Mouse (Mus musculus): ENCODE data around the gene Cavin3. TPM values are rescaled to one million over a fixed set of nuclear protein-coding genes. Genes with fewer than 3 reads are reported as not detected.

Gene Cavin3
- polyA plus RNA-seq, 1 experiment = 0.96 TPM

DNA sequence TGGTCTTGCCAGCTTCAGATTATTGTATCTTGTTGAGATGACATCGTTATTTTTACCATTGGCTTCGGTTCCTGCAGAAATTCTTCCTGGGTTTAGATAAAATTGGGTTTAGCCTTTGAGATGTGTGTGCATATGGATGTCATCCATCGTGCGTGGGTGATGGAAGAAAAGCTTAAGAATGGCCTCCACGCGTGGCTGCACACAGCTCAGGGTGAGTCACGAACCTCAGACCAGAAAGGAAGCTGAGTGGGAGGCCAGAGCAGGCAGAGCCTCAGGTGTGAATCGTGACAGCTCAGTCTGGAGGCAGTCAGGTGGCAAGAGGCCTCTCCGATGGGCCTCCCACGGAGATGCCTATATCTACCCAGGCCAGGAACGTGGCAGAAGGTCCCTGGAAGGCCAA, 37.2 kb upstream of the Cavin3 start:
- no peaks in the 10 kb centered on the region for H3K27me3 ChIP-seq (ENCODE audit: control insufficient read depth, insufficient read depth, low read length, poor library complexity, severe bottlenecking)
- no peaks in the 10 kb centered on the region for H3K9me3 ChIP-seq (replicated peaks; ENCODE audit: control insufficient read depth, insufficient read depth, low read length, poor library complexity, severe bottlenecking)
- no peaks in the 10 kb centered on the region for H3K36me3 ChIP-seq (ENCODE audit: control insufficient read depth, insufficient read depth, low read length, poor library complexity, severe bottlenecking)
- H3K4me1 ChIP-seq (ENCODE audit: control insufficient read depth, insufficient read depth, low read length) = no peaks in the 10 kb centered on the region
- H3K4me3 ChIP-seq (ENCODE audit: low read depth, low read length) = no peak overlapping the region
- no peak overlapping the region for H3K27ac ChIP-seq (ENCODE audit: insufficient read depth, low read length)
- TF ChIP-seq POLR2A (IDR thresholded peaks at IDR 0.05; ENCODE audit: insufficient read depth, low read length) = no peak
- no peak for TF ChIP-seq EP300 (IDR thresholded peaks at IDR 0.05; ENCODE audit: insufficient read depth, low read depth, low read length)
- TF ChIP-seq CTCF (IDR thresholded peaks at IDR 0.05; ENCODE audit: low read depth, low read length) = no peak
- H3K9ac ChIP-seq (ENCODE audit: low read depth, poor library complexity, severe bottlenecking) = no peak overlapping the region

DNA sequence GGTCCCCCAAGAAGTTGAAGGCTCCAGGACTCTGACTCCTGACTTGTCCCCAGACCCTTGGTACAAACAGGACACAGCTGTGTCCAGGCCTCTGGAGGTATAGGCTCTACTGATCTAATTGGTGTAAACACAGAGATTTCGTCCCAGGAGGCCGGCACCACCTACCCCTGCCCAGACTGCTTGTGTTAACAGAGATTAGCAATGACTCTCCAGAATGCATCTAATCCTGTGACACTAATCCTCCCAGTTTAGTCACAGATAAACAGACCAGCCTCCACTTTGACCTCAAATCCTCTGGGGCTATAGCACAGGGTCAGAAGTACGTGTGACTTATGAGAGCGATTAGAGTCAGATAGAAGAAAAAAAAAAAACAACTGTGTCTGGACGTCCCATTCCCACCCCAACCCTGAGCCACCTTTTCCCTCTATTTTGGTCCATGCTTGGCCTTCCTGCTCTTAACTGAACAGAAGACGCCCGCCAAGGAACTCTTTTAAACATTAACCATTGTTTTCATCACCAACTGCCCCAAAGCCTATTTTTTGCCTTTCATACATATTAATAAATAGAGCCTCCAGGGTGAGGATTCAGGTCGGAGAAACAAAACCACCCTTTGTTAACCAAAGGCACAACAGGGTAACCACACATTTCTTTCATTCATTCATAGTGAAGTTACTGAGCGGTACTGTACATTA, 34.7 kb upstream of the Cavin3 start:
- Histone ChIP-seq H3K9ac (ENCODE audit: low read depth, poor library complexity, severe bottlenecking) (no peak overlapping the region), H3K27ac (ENCODE audit: insufficient read depth, low read length) (no peak overlapping the region), H3K27me3 (ENCODE audit: control insufficient read depth, insufficient read depth, low read length, poor library complexity, severe bottlenecking) (no peaks in the 10 kb centered on the region), H3K4me1 (ENCODE audit: control insufficient read depth, insufficient read depth, low read length) (no peaks in the 10 kb centered on the region), H3K4me3 (ENCODE audit: low read depth, low read length) (no peak overlapping the region), H3K36me3 (ENCODE audit: control insufficient read depth, insufficient read depth, low read length, poor library complexity, severe bottlenecking) (no peaks in the 10 kb centered on the region), H3K9me3 (replicated peaks; ENCODE audit: control insufficient read depth, insufficient read depth, low read length, poor library complexity, severe bottlenecking) (no peaks in the 10 kb centered on the region)
- TF ChIP-seq POLR2A (IDR thresholded peaks at IDR 0.05; ENCODE audit: insufficient read depth, low read length) (no peak), EP300 (IDR thresholded peaks at IDR 0.05; ENCODE audit: insufficient read depth, low read depth, low read length) (no peak), CTCF (IDR thresholded peaks at IDR 0.05; ENCODE audit: low read depth, low read length) (no peak)

DNA sequence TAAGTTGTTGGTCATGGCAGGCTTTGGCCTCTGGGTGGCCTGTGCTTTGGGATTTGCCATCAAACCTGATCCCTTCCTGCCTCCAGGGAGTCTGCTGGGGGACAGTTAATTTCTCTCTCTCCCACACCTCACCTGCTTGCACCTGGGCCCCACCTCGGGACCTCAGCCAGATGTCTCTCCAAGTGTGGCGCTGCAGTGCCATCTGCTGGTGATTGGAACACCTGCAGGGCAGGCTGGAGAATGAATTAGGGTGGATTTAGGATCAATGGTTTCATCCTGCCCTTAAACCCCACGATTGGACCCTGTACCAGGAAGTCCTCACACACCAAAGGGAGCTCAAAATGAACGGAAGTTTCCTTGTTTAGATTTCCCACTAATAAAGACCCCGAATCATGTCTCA, 33.1 kb upstream of the Cavin3 start:
- peak; percentile 94 for TF ChIP-seq CTCF (IDR thresholded peaks at IDR 0.05; ENCODE audit: low read depth, low read length)
- no peak for TF ChIP-seq POLR2A (IDR thresholded peaks at IDR 0.05; ENCODE audit: insufficient read depth, low read length)
- TF ChIP-seq EP300 (IDR thresholded peaks at IDR 0.05; ENCODE audit: insufficient read depth, low read depth, low read length) = 0 out of 2 replicates have a peak, but pooled peaks have one; percentile 18
- no peaks in the 10 kb centered on the region for H3K36me3 ChIP-seq (ENCODE audit: control insufficient read depth, insufficient read depth, low read length, poor library complexity, severe bottlenecking)
- H3K9ac ChIP-seq (ENCODE audit: low read depth, poor library complexity, severe bottlenecking) = no peak overlapping the region
- H3K9me3 ChIP-seq (replicated peaks; ENCODE audit: control insufficient read depth, insufficient read depth, low read length, poor library complexity, severe bottlenecking) = no peaks in the 10 kb centered on the region
- H3K27ac ChIP-seq (ENCODE audit: insufficient read depth, low read length) = no peak overlapping the region
- no peaks in the 10 kb centered on the region for H3K4me1 ChIP-seq (ENCODE audit: control insufficient read depth, insufficient read depth, low read length)
- no peaks in the 10 kb centered on the region; the same call in 1 of the 2 replicates for H3K27me3 ChIP-seq (ENCODE audit: control insufficient read depth, insufficient read depth, low read length, poor library complexity, severe bottlenecking)
- no peak overlapping the region for H3K4me3 ChIP-seq (ENCODE audit: low read depth, low read length)

DNA sequence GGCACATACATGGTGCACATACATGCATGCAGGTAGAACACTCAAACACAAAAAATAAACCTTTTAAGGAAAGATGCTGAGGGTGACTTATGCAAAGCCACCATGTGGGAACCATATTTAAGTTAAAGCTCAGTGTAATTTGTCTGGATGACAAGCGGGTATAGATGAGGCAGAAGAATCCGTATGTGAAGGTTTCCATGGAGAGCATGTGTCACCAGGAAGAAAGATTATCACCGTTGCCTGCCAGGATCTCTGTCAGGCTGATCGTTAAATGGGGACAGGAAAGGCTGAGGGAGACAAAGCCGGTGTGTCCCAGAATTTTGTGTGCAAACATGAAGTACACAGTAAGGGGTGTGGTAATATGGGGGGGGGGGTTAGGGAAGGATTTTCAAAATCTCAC, 32.5 kb upstream of the Cavin3 start:
- Histone ChIP-seq H3K27ac (ENCODE audit: insufficient read depth, low read length) (no peak overlapping the region), H3K27me3 (ENCODE audit: control insufficient read depth, insufficient read depth, low read length, poor library complexity, severe bottlenecking) (no peaks in the 10 kb centered on the region; the same call in 1 of the 2 replicates), H3K9me3 (replicated peaks; ENCODE audit: control insufficient read depth, insufficient read depth, low read length, poor library complexity, severe bottlenecking) (no peaks in the 10 kb centered on the region), H3K36me3 (ENCODE audit: control insufficient read depth, insufficient read depth, low read length, poor library complexity, severe bottlenecking) (no peaks in the 10 kb centered on the region), H3K4me1 (ENCODE audit: control insufficient read depth, insufficient read depth, low read length) (no peaks in the 10 kb centered on the region), H3K9ac (ENCODE audit: low read depth, poor library complexity, severe bottlenecking) (no peak overlapping the region), H3K4me3 (ENCODE audit: low read depth, low read length) (no peak overlapping the region)
- TF ChIP-seq EP300 (IDR thresholded peaks at IDR 0.05; ENCODE audit: insufficient read depth, low read depth, low read length) = no peak
- no peak for TF ChIP-seq CTCF (IDR thresholded peaks at IDR 0.05; ENCODE audit: low read depth, low read length)
- TF ChIP-seq POLR2A (IDR thresholded peaks at IDR 0.05; ENCODE audit: insufficient read depth, low read length) = no peak

DNA sequence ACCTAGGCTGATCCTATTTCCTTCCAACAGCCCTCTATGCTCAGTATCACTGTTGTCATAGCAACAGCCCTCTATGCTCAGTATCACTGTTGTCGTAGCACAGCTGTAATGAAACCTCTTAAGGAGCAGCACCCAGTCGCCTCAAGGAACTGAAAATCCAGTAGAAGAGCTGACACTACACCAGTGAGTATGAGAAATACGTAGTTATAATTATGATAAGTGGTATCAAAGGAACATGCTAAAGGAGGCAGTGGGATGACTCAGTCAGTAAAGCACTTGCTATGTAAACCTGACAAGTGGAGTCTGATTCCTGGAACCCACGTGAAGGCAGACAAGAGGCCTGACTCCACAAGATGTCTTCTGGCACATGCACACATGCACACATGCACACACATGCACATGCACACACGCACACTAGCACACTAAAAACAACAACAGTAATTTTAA, 31.8 kb upstream of the Cavin3 start:
- no peaks in the 10 kb centered on the region; the same call in 1 of the 2 replicates for H3K27me3 ChIP-seq (ENCODE audit: control insufficient read depth, insufficient read depth, low read length, poor library complexity, severe bottlenecking)
- no peak overlapping the region for H3K9ac ChIP-seq (ENCODE audit: low read depth, poor library complexity, severe bottlenecking)
- H3K4me1 ChIP-seq (ENCODE audit: control insufficient read depth, insufficient read depth, low read length) = no peaks in the 10 kb centered on the region
- H3K36me3 ChIP-seq (ENCODE audit: control insufficient read depth, insufficient read depth, low read length, poor library complexity, severe bottlenecking) = no peaks in the 10 kb centered on the region
- H3K27ac ChIP-seq (ENCODE audit: insufficient read depth, low read length) = no peak overlapping the region
- no peaks in the 10 kb centered on the region for H3K9me3 ChIP-seq (replicated peaks; ENCODE audit: control insufficient read depth, insufficient read depth, low read length, poor library complexity, severe bottlenecking)
- no peak for TF ChIP-seq CTCF (IDR thresholded peaks at IDR 0.05; ENCODE audit: low read depth, low read length)
- no peak for TF ChIP-seq POLR2A (IDR thresholded peaks at IDR 0.05; ENCODE audit: insufficient read depth, low read length)
- TF ChIP-seq EP300 (IDR thresholded peaks at IDR 0.05; ENCODE audit: insufficient read depth, low read depth, low read length) = no peak
- no peak overlapping the region for H3K4me3 ChIP-seq (ENCODE audit: low read depth, low read length)

DNA sequence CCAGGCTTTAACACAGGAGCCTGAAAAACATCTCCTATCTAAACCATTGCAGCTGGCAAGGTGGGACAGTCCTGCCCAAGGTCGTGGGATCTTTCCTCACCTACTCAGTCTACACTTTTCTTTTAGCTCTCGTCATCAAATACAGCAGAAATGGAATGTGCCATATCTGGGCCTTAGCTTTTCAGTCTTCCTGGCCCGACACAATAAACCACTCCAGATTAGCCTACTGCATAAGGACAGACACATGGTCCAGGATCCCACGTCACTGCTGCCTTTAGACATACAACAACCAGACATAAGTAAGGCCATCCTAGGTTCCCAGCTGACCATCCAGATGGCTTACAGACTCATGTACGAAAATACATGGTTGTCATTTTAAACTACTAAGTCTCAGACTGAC, 28.0 kb upstream of the Cavin3 start:
- H3K9ac ChIP-seq (ENCODE audit: low read depth, poor library complexity, severe bottlenecking) = no peak overlapping the region
- H3K27ac ChIP-seq (ENCODE audit: insufficient read depth, low read length) = no peak overlapping the region
- H3K4me3 ChIP-seq (ENCODE audit: low read depth, low read length) = no peak overlapping the region
- TF ChIP-seq POLR2A (IDR thresholded peaks at IDR 0.05; ENCODE audit: insufficient read depth, low read length) = no peak
- no peak for TF ChIP-seq EP300 (IDR thresholded peaks at IDR 0.05; ENCODE audit: insufficient read depth, low read depth, low read length)
- no peak for TF ChIP-seq CTCF (IDR thresholded peaks at IDR 0.05; ENCODE audit: low read depth, low read length)
- no peaks in the 10 kb centered on the region for H3K36me3 ChIP-seq (ENCODE audit: control insufficient read depth, insufficient read depth, low read length, poor library complexity, severe bottlenecking)
- H3K4me1 ChIP-seq (ENCODE audit: control insufficient read depth, insufficient read depth, low read length) = no peaks in the 10 kb centered on the region
- H3K27me3 ChIP-seq (ENCODE audit: control insufficient read depth, insufficient read depth, low read length, poor library complexity, severe bottlenecking) = no peaks in the 10 kb centered on the region; the same call in 1 of the 2 replicates
- no peaks in the 10 kb centered on the region for H3K9me3 ChIP-seq (replicated peaks; ENCODE audit: control insufficient read depth, insufficient read depth, low read length, poor library complexity, severe bottlenecking)

Data from ES-Bruce4 (cell line).